Mouse (Mus musculus) ES-E14 (cell line): ENCODE measurements around the gene Gm10160.

Experiments
- CHD2 ChIP-seq: IDR thresholded peaks from 2 replicates; pipeline ENCODE4 v1.6.1; 2014; ENCODE audit warnings: mild to moderate bottlenecking, low read depth, low read length, inconsistent platforms
- HCFC1 ChIP-seq: IDR thresholded peaks from 2 replicates; pipeline ENCODE4 v1.6.1; 2012; ENCODE audit warnings: low read length, inconsistent platforms, borderline replicate concordance; ENCODE audit not compliant: insufficient read depth
- MAFK ChIP-seq: IDR thresholded peaks from 2 replicates; pipeline ENCODE4 v1.6.1; 2014; ENCODE audit warnings: mild to moderate bottlenecking, low read depth, low read length, inconsistent platforms; ENCODE audit not compliant: insufficient read depth
- ZC3H11A ChIP-seq: IDR thresholded peaks from 2 replicates; pipeline ENCODE4 v1.6.1; 2012; ENCODE audit warnings: low read depth, mild to moderate bottlenecking, inconsistent platforms, low read length, borderline replicate concordance

GRCm38 (mm10) chr7:81854568-81855307, 856 bp downstream of the Gm10160 start:
- TF ChIP-seq ZC3H11A = no peak
- no peak for TF ChIP-seq CHD2
- TF ChIP-seq MAFK = no peak
- no peak for TF ChIP-seq HCFC1
